Mouse (Mus musculus) heart, postnatal 0 days (tissue): Measurements from ENCODE around the gene Lst1. TPM values are rescaled to one million over a fixed set of nuclear protein-coding genes. Genes with fewer than 3 reads are reported as not detected.

Experiments
- ATAC-seq: fragments of 200-750 bp; cut with Nextera tagmentation; 2 replicates; pipeline ENCODE4 v1.8.0; 2017; ENCODE audit warnings: low read depth, moderate number of reproducible peaks, moderate library complexity; ENCODE audit not compliant: insufficient read depth
- DNase-seq: peaks from one replicate; pipeline ENCODE4 v3.0.0-alpha.2; 2016; ENCODE audit warnings: low spot score
- H3K27ac ChIP-seq: fragments of 300-500 bp; sonication (generic); 2 replicates; pipeline ENCODE4 v1.5.1; 2014; ENCODE audit warnings: low read depth, mild to moderate bottlenecking
- H3K27me3 ChIP-seq: fragments of 300-500 bp; sonication (generic); 2 replicates; pipeline ENCODE4 v1.6.1; 2014; ENCODE audit warnings: low read length, mixed read lengths; ENCODE audit not compliant: control insufficient read depth, insufficient read depth
- H3K36me3 ChIP-seq: fragments of 300-500 bp; sonication (generic); replicated peaks from 2 replicates; pipeline ENCODE4 v1.6.1; 2014; ENCODE audit warnings: low read length, mixed read lengths; ENCODE audit not compliant: control insufficient read depth, insufficient read depth
- H3K4me1 ChIP-seq: fragments of 300-500 bp; sonication (generic); 2 replicates; pipeline ENCODE4 v1.6.1; 2014; ENCODE audit warnings: antibody characterized with exemption; ENCODE audit not compliant: control insufficient read depth, insufficient read depth
- H3K4me2 ChIP-seq: fragments of 300-500 bp; sonication (generic); 2 replicates; pipeline ENCODE4 v1.6.1; 2014; ENCODE audit warnings: low read depth, mild to moderate bottlenecking, low read length, moderate library complexity
- H3K4me3 ChIP-seq: fragments of 300-500 bp; sonication (generic); 2 replicates; pipeline ENCODE4 v1.5.1; 2014; ENCODE audit warnings: low read depth, low read length
- H3K9ac ChIP-seq: fragments of 300-500 bp; sonication (generic); replicated peaks from 2 replicates; pipeline ENCODE4 v1.6.1; 2014; ENCODE audit warnings: low read depth, low read length, mixed read lengths
- H3K9me3 ChIP-seq: fragments of 300-500 bp; sonication (generic); replicated peaks from 2 replicates; pipeline ENCODE4 v1.6.1; 2016; ENCODE audit warnings: low read length; ENCODE audit not compliant: control insufficient read depth
- CTCF ChIP-seq: IDR thresholded peaks from 2 replicates; pipeline ENCODE4 v1.5.1; 2016; ENCODE audit warnings: antibody characterized with exemption, control low read depth, low read depth
- EP300 ChIP-seq: IDR thresholded peaks from 2 replicates; pipeline ENCODE4 v1.6.1; 2016; ENCODE audit warnings: antibody characterized with exemption, low read depth
- WGBS: fragments of 180-500 bp; shearing (Covaris S2); extraction: QIAGEN DNeasy Blood & Tissue Kit; methylation state at CpG from one replicate; pipeline ENCODE4 v1.1.7; 2014; 5-methylcytosine and 5-hydroxymethylcytosine counted together
- polyA plus RNA-seq: library from polyadenylated mRNA; unstranded; fragments of >200 nt; fragmentation: Nextera tagmentation; extraction: Ambion mirVana; gene quantifications from 2 replicates; pipeline ENCODE4 v1.2.1, GENCODE M21; 2015
- total RNA-seq: library from RNA; depleted of rRNA; stranded (reverse); fragments of >200 nt; gene quantifications from 2 replicates; pipeline ENCODE4 v1.2.3, GENCODE M21; 2014; ENCODE audit warnings: low replicate concordance

Gene Lst1
- total and polyA plus RNA-seq, 2 experiments from 2014 or later: 7.0 to 52.7 TPM

DNA sequence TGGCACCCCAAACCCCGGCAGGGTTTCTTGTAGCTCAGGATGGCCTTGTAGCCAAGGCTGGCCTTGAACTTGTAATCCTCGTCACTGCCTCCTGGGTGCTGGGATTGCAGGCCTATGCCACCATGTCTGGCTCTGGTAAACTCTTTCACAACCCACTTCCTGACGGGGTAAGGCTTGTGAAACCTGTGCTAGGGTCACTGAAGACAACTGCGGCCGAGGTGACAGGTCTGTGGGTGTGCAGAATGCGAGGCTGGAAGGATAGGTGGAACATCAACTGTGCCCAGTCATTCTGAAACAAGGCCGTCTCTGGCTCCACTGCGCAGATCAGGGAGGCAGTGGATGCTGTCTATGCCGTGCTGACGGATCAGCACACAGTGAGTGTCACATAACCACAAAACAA is 42.8 kb upstream of the Lst1 start:
- Histone ChIP-seq H3K4me1 (0 out of 2 replicates have a peak, but pooled peaks cover 4% of the 10 kb centered on the region), H3K4me3 (no peak overlapping the region), H3K27ac (no peak overlapping the region), H3K9me3 (no peaks in the 10 kb centered on the region), H3K36me3 (peaks cover 55% of the 10 kb centered on the region), H3K4me2 (no peak overlapping the region), H3K9ac (no peak overlapping the region), H3K27me3 (no peaks in the 10 kb centered on the region)
- WGBS: 86% methylated on average over 10 of the region's 10 CpGs
- DNase-seq: no peak
- no peak for ATAC-seq
- TF ChIP-seq CTCF (no peak), EP300 (no peak)

DNA sequence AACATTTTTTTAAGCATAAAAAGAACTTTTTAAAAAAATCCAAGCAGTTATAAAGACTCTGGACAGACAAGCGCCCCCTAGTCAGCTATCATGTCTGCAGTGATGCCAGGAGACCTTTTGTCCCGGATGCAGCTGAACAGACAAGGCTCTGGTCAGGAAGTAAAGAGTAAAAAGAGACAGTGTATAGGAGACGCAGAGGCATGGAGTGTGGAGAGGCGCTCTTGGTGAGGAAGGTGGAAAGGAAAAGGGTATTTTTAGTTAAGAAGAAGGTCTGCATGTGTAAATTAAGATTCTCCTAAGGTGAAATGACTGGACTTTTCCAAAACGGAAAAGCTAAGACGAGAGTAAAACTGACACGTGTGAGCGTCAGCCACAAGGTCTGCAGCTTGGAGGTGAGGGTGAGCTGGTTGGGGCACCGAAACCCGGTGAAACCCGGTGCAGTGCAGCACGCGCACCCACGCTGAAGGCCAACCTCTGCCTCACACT is 38.4 kb upstream of the Lst1 start:
- Histone ChIP-seq H3K4me3 (no peak overlapping the region), H3K9ac (no peak overlapping the region; the same call in 1 of the 2 replicates), H3K9me3 (no peaks in the 10 kb centered on the region), H3K36me3 (peaks cover 54% of the 10 kb centered on the region), H3K4me1 (no peaks in the 10 kb centered on the region), H3K27ac (peak overlapping the region; percentile 34; the same call in 1 of the 2 replicates), H3K27me3 (no peaks in the 10 kb centered on the region), H3K4me2 (no peak overlapping the region)
- DNase-seq (no peak), ATAC-seq (no peak)
- WGBS: 65% methylated on average over 14 of the region's 14 CpGs
- TF ChIP-seq EP300 (no peak), CTCF (0 out of 2 replicates have a peak, but pooled peaks have one; percentile 0)

DNA sequence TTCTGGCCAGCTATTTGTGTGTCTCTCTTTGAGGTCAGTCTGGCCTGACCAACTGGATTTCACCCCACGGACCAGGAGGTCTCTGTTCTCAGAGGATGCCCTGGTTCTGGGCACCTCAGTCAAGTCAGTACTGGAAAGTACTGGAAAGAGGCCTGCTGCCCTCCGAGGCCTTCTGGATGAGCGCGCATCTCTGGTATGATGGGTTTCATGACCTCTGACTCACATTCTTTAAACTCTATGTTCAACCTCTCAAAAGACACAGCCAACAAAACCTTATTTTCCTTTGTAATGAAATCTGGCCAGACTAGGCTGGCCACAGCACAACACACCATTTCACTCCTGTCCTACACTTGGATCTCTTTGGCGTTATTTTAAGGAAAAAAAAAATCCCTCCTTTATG is 37.2 kb upstream of the Lst1 start:
- H3K36me3 ChIP-seq: peaks cover 44% of the 10 kb centered on the region
- TF ChIP-seq CTCF (no peak), EP300 (no peak)
- 96% methylated on average over 5 of the region's 5 CpGs for WGBS
- no peaks in the 10 kb centered on the region for H3K27me3 ChIP-seq
- H3K9me3 ChIP-seq: no peaks in the 10 kb centered on the region
- no peak for DNase-seq
- H3K9ac ChIP-seq: no peak overlapping the region
- no peak for ATAC-seq
- H3K4me1 ChIP-seq: no peaks in the 10 kb centered on the region
- no peak overlapping the region for H3K4me2 ChIP-seq
- H3K27ac ChIP-seq: no peak overlapping the region
- no peak overlapping the region for H3K4me3 ChIP-seq

DNA sequence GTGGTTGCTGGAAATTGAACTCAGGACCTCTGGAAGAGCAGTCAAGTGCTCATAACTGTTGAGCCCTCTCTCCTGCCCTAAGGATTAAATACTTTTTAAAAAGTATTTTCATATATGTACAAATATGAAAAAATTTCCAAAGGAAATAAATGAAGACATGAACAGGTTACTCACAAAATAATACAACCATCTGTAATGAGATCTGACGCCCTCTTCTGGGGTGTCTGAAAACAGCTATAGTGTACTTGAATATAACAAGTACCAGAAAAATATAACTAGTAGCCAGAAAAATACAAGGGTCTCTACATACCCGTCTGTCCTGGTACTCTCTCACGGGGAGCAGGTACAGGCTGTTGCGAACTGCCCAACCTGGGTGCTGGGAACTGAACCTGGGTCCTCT is 36.4 kb upstream of the Lst1 start:
- no peak overlapping the region for H3K27ac ChIP-seq

DNA sequence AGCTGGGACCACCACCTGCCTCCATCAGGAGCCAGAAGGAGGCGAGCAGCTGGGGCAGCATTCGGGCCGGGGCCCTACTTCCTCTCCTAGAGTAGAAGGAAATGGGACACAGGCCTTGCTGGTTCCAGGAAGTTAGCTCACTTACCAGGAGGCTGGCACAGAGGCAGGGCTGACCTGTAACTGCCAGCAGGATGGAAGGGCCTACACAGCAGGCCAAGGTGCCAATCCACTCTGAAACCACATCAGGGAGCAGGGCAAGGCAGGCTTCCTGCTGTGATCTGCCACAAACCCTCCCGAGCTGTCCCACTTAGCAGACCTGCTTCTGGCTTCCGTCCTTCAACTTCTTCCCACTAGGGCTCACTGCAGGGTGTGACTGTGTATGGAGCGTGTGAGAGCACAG is 34.1 kb upstream of the Lst1 start:
- Histone ChIP-seq H3K27ac (peak overlapping the region; percentile 63), H3K9ac (no peak overlapping the region), H3K27me3 (no peaks in the 10 kb centered on the region), H3K36me3 (peaks cover 25% of the 10 kb centered on the region; the same call in 1 of the 2 replicates), H3K4me1 (peaks cover 9% of the 10 kb centered on the region; the same call in 1 of the 2 replicates), H3K4me3 (no peak overlapping the region), H3K4me2 (no peak overlapping the region), H3K9me3 (no peaks in the 10 kb centered on the region)
- 63% methylated on average over 6 of the region's 6 CpGs for WGBS
- TF ChIP-seq CTCF (no peak), EP300 (no peak)
- ATAC-seq: no peak
- no peak for DNase-seq

More for the DNA sequence above, 36.4 kb upstream of the Lst1 start:
- H3K9ac ChIP-seq: no peak overlapping the region
- peaks cover 44% of the 10 kb centered on the region for H3K36me3 ChIP-seq
- WGBS: 90% methylated on average over 4 of the region's 4 CpGs
- H3K4me3 ChIP-seq: no peak overlapping the region
- no peaks in the 10 kb centered on the region for H3K9me3 ChIP-seq
- TF ChIP-seq CTCF: no peak
- TF ChIP-seq EP300: no peak
- ATAC-seq: no peak
- no peaks in the 10 kb centered on the region for H3K4me1 ChIP-seq
- H3K4me2 ChIP-seq: no peak overlapping the region
- DNase-seq: no peak
- no peaks in the 10 kb centered on the region for H3K27me3 ChIP-seq
